Mouse (Mus musculus) kidney, adult 2 months (tissue): ENCODE results near the gene Dnase2b.

Experiments
- CTCF ChIP-seq: fragments of 200-500 bp; conservative IDR thresholded peaks from 2 replicates; pipeline ENCODE4 v1.5.1; 2011; ENCODE audit warnings: low read depth, mild to moderate bottlenecking, control low read depth, low read length, moderate library complexity, mixed read lengths; ENCODE audit not compliant: insufficient read depth, insufficient read length
- POLR2A ChIP-seq: fragments of 200-500 bp; IDR thresholded peaks from one replicate; pipeline ENCODE4 v1.6.1; 2011; ENCODE audit warnings: low read depth, low read length, control low read depth

DNA sequence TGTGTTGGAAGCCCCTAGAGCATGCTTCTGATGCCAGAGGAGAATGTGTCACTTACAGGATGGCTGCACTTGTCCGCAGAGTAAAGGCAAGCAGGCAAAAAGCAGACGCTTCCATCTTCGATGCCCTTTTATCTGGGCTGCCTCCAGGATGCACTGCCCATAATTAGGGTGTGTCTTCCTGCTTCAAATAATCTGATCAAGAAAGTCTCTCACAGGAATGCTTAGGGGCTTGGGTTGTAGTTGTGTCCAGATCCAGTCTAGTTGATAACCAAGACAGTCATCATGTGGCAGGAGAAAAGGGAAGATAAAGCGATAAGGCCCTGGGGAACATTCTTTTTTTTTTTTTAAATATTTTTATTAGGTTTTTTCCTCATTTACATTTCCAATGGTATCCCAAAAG is at the start of gene Dnase2b:
- TF ChIP-seq CTCF = no peak
- no peak for TF ChIP-seq POLR2A
